Mouse (Mus musculus) heart, postnatal 4 days (tissue): ENCODE measurements around the gene Cdt1. TPM values are rescaled to one million over a fixed set of nuclear protein-coding genes. Genes with fewer than 3 reads are reported as not detected.

Experiments used
- DNase-seq: peaks from one replicate; pipeline ENCODE4 v3.0.0; 2021
- total RNA-seq, 2 experiments: library from RNA; stranded (reverse); gene quantifications; 2 replicates each; pipeline ENCODE4 v1.2.3; 2021

The Cdt1 gene
- total RNA-seq, 2 experiments from 2014 or later = 36.5 to 38.2 TPM

- no peak for DNase-seq
Measured at GRCm38 (mm10) chr8:122574667-122575251, 6.9 kb downstream of the Cdt1 start.

- DNase-seq = no peak
Measured at GRCm38 (mm10) chr8:122575286-122575685, 7.5 kb downstream of the Cdt1 start.

GRCm38 (mm10) chr8:122575735-122576647, 8.2 kb downstream of the Cdt1 start:
- DNase-seq = no peak

GRCm38 (mm10) chr8:122576648-122577022, 8.8 kb downstream of the Cdt1 start, which contains the start of gene Aprt:
Aprt (minus strand) TSS chr8:122576909.
- peak; percentile 94 for DNase-seq

- no peak for DNase-seq
Measured at GRCm38 (mm10) chr8:122577116-122577515, 9.3 kb downstream of the Cdt1 start.

- no peak for DNase-seq
Measured at GRCm38 (mm10) chr8:122579196-122579595, 11.4 kb downstream of the Cdt1 start.

GRCm38 (mm10) chr8:122580926-122581325, 13.1 kb downstream of the Cdt1 start:
- DNase-seq = no peak

GRCm38 (mm10) chr8:122584981-122585380, 17.2 kb downstream of the Cdt1 start:
- no peak for DNase-seq

GRCm38 (mm10) chr8:122585411-122585891, 17.6 kb downstream of the Cdt1 start:
- DNase-seq = no peak

- DNase-seq = no peak
Measured at GRCm38 (mm10) chr8:122586171-122586570, 18.4 kb downstream of the Cdt1 start.

- no peak for DNase-seq
Measured at GRCm38 (mm10) chr8:122586749-122587148, 18.9 kb downstream of the Cdt1 start.

- no peak for DNase-seq
Measured at GRCm38 (mm10) chr8:122593240-122593639, 25.4 kb downstream of the Cdt1 start.

GRCm38 (mm10) chr8:122593783-122594507, 26.1 kb downstream of the Cdt1 start:
- DNase-seq = no peak

- no peak for DNase-seq
Measured at GRCm38 (mm10) chr8:122596031-122596430, 28.2 kb downstream of the Cdt1 start.

GRCm38 (mm10) chr8:122600666-122601065, 32.9 kb downstream of the Cdt1 start:
- DNase-seq = no peak

GRCm38 (mm10) chr8:122604640-122605039, 36.8 kb downstream of the Cdt1 start:
- DNase-seq = no peak

- DNase-seq = no peak
Measured at GRCm38 (mm10) chr8:122605367-122605766, 37.6 kb downstream of the Cdt1 start.

GRCm38 (mm10) chr8:122606810-122607209, 39.0 kb downstream of the Cdt1 start:
- no peak for DNase-seq

GRCm38 (mm10) chr8:122610209-122610608, 42.4 kb downstream of the Cdt1 start:
- no peak for DNase-seq

GRCm38 (mm10) chr8:122610612-122611277, 42.9 kb downstream of the Cdt1 start:
- DNase-seq = no peak

- DNase-seq = peak; percentile 97
Measured at GRCm38 (mm10) chr8:122611295-122612133, 43.7 kb downstream of the Cdt1 start, which contains the start of the genes Galns and Trappc2l. Galns (minus strand) TSS chr8:122611463. Trappc2l (plus strand) TSS chr8:122611640.
